Mouse (Mus musculus): ENCODE results near the gene Avpi1. TPM values are rescaled to one million over a fixed set of nuclear protein-coding genes. Genes with fewer than 3 reads are reported as not detected.

The Avpi1 gene
- polyA plus RNA-seq, 1 experiment from 2014 or later, result 6.4 TPM

GRCm38 (mm10) chr19:42141998-42142397 lies 13.1 kb upstream of the Avpi1 start:
- WGBS, result 81% methylated on average over 3 of the region's 3 CpGs
- Histone ChIP-seq H3K4me1 (replicated peaks) (peaks cover 3% of the 10 kb centered on the region; the same call in 1 of the 2 replicates), H3K36me3 (no peaks in the 10 kb centered on the region), H3K4me3 (no peak overlapping the region), H3K27ac (no peak overlapping the region), H3K9ac (no peak overlapping the region), H3K27me3 (peaks cover 22% of the 10 kb centered on the region), H3K9me3 (no peaks in the 10 kb centered on the region), H3K4me2 (no peak overlapping the region)
- no peak for ATAC-seq (ENCODE audit: low FRiP score)

GRCm38 (mm10) chr19:42139724-42140517 lies 11.1 kb upstream of the Avpi1 start:
- no peaks in the 10 kb centered on the region for H3K36me3 ChIP-seq
- peaks cover 2% of the 10 kb centered on the region for H3K27me3 ChIP-seq
- H3K9me3 ChIP-seq, result no peaks in the 10 kb centered on the region
- H3K4me2 ChIP-seq, result no peak overlapping the region
- no peak overlapping the region for H3K4me3 ChIP-seq
- no peak overlapping the region for H3K27ac ChIP-seq
- WGBS, result 85% methylated on average over 5 of the region's 5 CpGs
- ATAC-seq (ENCODE audit: low FRiP score), result no peak
- no peak overlapping the region for H3K9ac ChIP-seq
- H3K4me1 ChIP-seq (replicated peaks), result no peaks in the 10 kb centered on the region

GRCm38 (mm10) chr19:42138517-42139285 lies 9.8 kb upstream of the Avpi1 start:
- WGBS, result 92% methylated on average over 15 of the region's 15 CpGs
- H3K4me1 ChIP-seq (replicated peaks), result no peaks in the 10 kb centered on the region
- H3K27ac ChIP-seq, result no peak overlapping the region
- no peak for ATAC-seq (ENCODE audit: low FRiP score)
- H3K4me2 ChIP-seq, result no peak overlapping the region
- no peak overlapping the region for H3K9ac ChIP-seq
- H3K36me3 ChIP-seq, result no peaks in the 10 kb centered on the region
- no peaks in the 10 kb centered on the region for H3K9me3 ChIP-seq
- no peaks in the 10 kb centered on the region for H3K27me3 ChIP-seq
- no peak overlapping the region for H3K4me3 ChIP-seq

- no peak overlapping the region for H3K9ac ChIP-seq
- 89% methylated on average over 4 of the region's 4 CpGs for WGBS
- H3K36me3 ChIP-seq, result no peaks in the 10 kb centered on the region
- no peak overlapping the region for H3K4me2 ChIP-seq
- H3K4me1 ChIP-seq (replicated peaks), result no peaks in the 10 kb centered on the region
- no peaks in the 10 kb centered on the region for H3K27me3 ChIP-seq
- no peak overlapping the region for H3K27ac ChIP-seq
- no peak for ATAC-seq (ENCODE audit: low FRiP score)
- H3K4me3 ChIP-seq, result no peak overlapping the region
- no peaks in the 10 kb centered on the region for H3K9me3 ChIP-seq
These were observed 8.4 kb upstream of the Avpi1 start for GRCm38 (mm10) chr19:42137167-42137672.

GRCm38 (mm10) chr19:42136126-42136525 lies 7.3 kb upstream of the Avpi1 start:
- H3K36me3 ChIP-seq, result no peaks in the 10 kb centered on the region
- no peaks in the 10 kb centered on the region for H3K4me1 ChIP-seq (replicated peaks)
- H3K4me3 ChIP-seq, result no peak overlapping the region
- no peak for ATAC-seq (ENCODE audit: low FRiP score)
- no peak overlapping the region for H3K9ac ChIP-seq
- no peak overlapping the region for H3K27ac ChIP-seq
- no peak overlapping the region for H3K4me2 ChIP-seq
- peaks cover 3% of the 10 kb centered on the region; the same call in 1 of the 2 replicates for H3K27me3 ChIP-seq
- no peaks in the 10 kb centered on the region for H3K9me3 ChIP-seq
- 26% methylated on average over 5 of the region's 5 CpGs for WGBS

GRCm38 (mm10) chr19:42135070-42135469 lies 6.2 kb upstream of the Avpi1 start:
- Histone ChIP-seq H3K27me3 (peaks cover 4% of the 10 kb centered on the region; the same call in 1 of the 2 replicates), H3K4me2 (no peak overlapping the region), H3K4me1 (replicated peaks) (peaks cover under 1% of the 10 kb centered on the region; the same call in 1 of the 2 replicates), H3K27ac (no peak overlapping the region), H3K9me3 (no peaks in the 10 kb centered on the region), H3K36me3 (no peaks in the 10 kb centered on the region), H3K9ac (no peak overlapping the region), H3K4me3 (no peak overlapping the region)
- ATAC-seq (ENCODE audit: low FRiP score), result no peak

- H3K36me3 ChIP-seq, result no peaks in the 10 kb centered on the region
- H3K9ac ChIP-seq, result no peak overlapping the region
- peaks cover 25% of the 10 kb centered on the region for H3K27me3 ChIP-seq
- 67% methylated on average over 5 of the region's 5 CpGs for WGBS
- no peaks in the 10 kb centered on the region for H3K9me3 ChIP-seq
- H3K27ac ChIP-seq, result no peak overlapping the region
- H3K4me1 ChIP-seq (replicated peaks), result peaks cover 22% of the 10 kb centered on the region
- H3K4me2 ChIP-seq, result no peak overlapping the region
- ATAC-seq (ENCODE audit: low FRiP score), result no peak
- no peak overlapping the region for H3K4me3 ChIP-seq
These were observed 2.2 kb upstream of the Avpi1 start for GRCm38 (mm10) chr19:42131101-42131500.

- no peak overlapping the region for H3K9ac ChIP-seq
- no peak for ATAC-seq (ENCODE audit: low FRiP score)
These were observed 1.4 kb upstream of the Avpi1 start for GRCm38 (mm10) chr19:42130294-42130606.

GRCm38 (mm10) chr19:42129509-42130293 lies 842 bp upstream of the Avpi1 start:
- WGBS, result 14% methylated on average over 14 of the region's 14 CpGs
- H3K9ac ChIP-seq, result peak overlapping the region; percentile 81
- ATAC-seq (ENCODE audit: low FRiP score), result peak; percentile 30

More at GRCm38 (mm10) chr19:42130294-42130606, 1.4 kb upstream of the Avpi1 start:
- Histone ChIP-seq H3K36me3 (peaks cover 2% of the 10 kb centered on the region), H3K4me1 (replicated peaks) (peaks cover 22% of the 10 kb centered on the region), H3K4me3 (no peak overlapping the region), H3K4me2 (no peak overlapping the region), H3K9me3 (no peaks in the 10 kb centered on the region), H3K27ac (no peak overlapping the region), H3K27me3 (peaks cover 27% of the 10 kb centered on the region)
- 48% methylated on average over 3 of the region's 3 CpGs for WGBS

GRCm38 (mm10) chr19:42128052-42128740 lies 663 bp downstream of the Avpi1 start:
- no peak; the same call in 1 of the 2 replicates for ATAC-seq (ENCODE audit: low FRiP score)
- 7% methylated on average over 23 of the region's 23 CpGs for WGBS
- peaks cover 22% of the 10 kb centered on the region for H3K4me1 ChIP-seq (replicated peaks)
- H3K9me3 ChIP-seq, result no peaks in the 10 kb centered on the region
- H3K9ac ChIP-seq, result peak overlapping the region; percentile 81
- peak overlapping the region; percentile 71 for H3K27ac ChIP-seq
- H3K36me3 ChIP-seq, result peaks cover 23% of the 10 kb centered on the region
- peak overlapping the region; percentile 95 for H3K4me2 ChIP-seq
- H3K4me3 ChIP-seq, result peak overlapping the region; percentile 55
- peaks cover 27% of the 10 kb centered on the region for H3K27me3 ChIP-seq

More at GRCm38 (mm10) chr19:42129509-42130293, 842 bp upstream of the Avpi1 start:
- peaks cover 8% of the 10 kb centered on the region for H3K36me3 ChIP-seq
- H3K4me2 ChIP-seq, result peak overlapping the region; percentile 95
- H3K27ac ChIP-seq, result peak overlapping the region; percentile 36; the same call in 1 of the 2 replicates
- H3K4me1 ChIP-seq (replicated peaks), result peaks cover 22% of the 10 kb centered on the region
- peaks cover 27% of the 10 kb centered on the region for H3K27me3 ChIP-seq
- H3K4me3 ChIP-seq, result peak overlapping the region; percentile 55
- H3K9me3 ChIP-seq, result no peaks in the 10 kb centered on the region

- no peak for ATAC-seq (ENCODE audit: low FRiP score)
- 86% methylated on average over 5 of the region's 5 CpGs for WGBS
- no peaks in the 10 kb centered on the region for H3K9me3 ChIP-seq
- peaks cover 29% of the 10 kb centered on the region for H3K36me3 ChIP-seq
- H3K4me2 ChIP-seq, result no peak overlapping the region
- H3K4me1 ChIP-seq (replicated peaks), result peaks cover 22% of the 10 kb centered on the region
- peaks cover 27% of the 10 kb centered on the region for H3K27me3 ChIP-seq
- no peak overlapping the region for H3K27ac ChIP-seq
- no peak overlapping the region for H3K9ac ChIP-seq
- no peak overlapping the region for H3K4me3 ChIP-seq
These were observed 1.8 kb downstream of the Avpi1 start for GRCm38 (mm10) chr19:42127024-42127423.
